Mouse (Mus musculus) lung, postnatal 10 days (tissue): ENCODE measurements around the gene St6galnac5.

Experiments used
- DNase-seq: peaks from one replicate; pipeline ENCODE4 v3.0.0; 2021

The St6galnac5 gene

GRCm38 (mm10) chr3:152949233-152949777, 32.7 kb downstream of the St6galnac5 start:
- peak; percentile 7 for DNase-seq

GRCm38 (mm10) chr3:152948556-152948955, 33.5 kb downstream of the St6galnac5 start:
- no peak for DNase-seq

GRCm38 (mm10) chr3:152947031-152947640, 34.9 kb downstream of the St6galnac5 start:
- DNase-seq, result no peak

DNA sequence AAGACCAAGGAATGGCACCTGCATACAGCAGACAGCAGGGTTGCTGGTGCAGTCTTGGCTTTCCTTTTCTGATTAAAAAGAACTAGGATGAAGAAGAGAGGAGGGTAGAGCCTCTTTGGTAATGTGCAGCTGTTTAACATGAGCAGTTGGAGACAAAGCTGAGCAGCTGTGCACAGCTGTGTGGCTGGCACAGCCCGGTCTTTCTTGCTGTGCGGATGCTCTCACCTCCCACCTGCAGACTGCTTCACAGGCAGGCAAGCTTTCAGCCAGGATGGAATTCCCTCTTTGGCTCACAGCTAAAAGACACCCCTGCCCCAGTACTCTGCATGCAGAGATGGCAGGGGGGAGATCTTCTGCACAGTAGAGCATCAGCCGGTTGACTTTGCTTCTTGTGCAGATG, 37.3 kb downstream of the St6galnac5 start:
- DNase-seq, result peak; percentile 31

GRCm38 (mm10) chr3:152942985-152943384, 39.1 kb downstream of the St6galnac5 start:
- DNase-seq, result peak; percentile 56

DNA sequence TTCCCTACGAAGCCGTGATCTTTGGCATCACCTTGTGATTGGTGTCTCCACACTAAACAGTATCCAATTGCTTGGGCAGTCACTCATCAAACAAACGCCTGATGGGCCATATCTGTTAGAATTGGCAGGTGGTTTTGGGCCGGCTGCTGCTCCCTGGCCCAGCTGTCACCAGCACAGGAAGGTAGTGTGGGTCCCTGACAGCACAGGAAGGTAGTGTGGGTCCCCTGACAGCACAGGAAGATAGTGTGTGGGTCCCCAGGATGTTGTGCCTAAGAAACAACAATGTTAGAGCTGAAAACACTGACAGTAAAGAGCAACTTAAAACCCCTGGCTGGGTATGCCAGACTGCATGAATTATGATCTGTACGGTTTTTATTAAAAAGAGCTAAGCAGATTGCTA, 40.4 kb downstream of the St6galnac5 start:
- DNase-seq, result no peak

DNA sequence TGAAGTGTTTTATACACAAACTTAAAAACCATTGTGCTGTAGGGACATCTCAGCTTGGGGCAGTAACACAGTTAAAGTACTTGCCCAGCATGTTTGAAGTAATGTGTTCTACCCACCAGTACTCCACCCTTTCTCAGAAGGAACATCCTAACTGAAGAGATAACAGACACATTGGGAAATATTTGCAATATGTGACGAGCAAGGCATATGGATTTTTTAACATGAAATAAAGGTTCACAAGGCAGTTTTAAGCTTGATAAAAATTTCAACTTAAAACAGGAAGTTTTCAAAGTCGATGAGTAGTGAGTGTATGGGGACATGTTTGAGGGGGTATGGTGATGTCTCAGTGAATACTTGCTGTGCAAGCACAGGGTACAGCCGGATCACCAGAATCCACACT, 45.7 kb downstream of the St6galnac5 start:
- DNase-seq, result no peak

DNA sequence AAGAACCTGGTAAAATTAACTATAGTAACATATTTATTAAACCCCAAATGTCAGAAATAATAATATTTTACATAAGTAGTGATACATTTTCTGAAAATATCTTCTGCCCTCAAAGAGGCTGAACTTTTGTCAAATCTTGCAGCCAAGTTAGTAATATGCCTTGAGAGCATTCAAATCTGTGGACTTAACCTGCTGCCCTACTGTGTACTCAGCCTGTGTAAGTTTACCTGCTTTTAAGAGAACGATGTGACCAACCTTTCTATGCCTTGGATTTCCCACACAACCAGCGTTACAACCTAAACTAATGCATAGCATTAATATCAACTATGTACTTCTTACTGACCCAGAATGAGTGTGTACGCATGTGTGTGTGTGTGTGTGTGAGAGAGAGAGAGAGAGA, 48.3 kb downstream of the St6galnac5 start:
- no peak for DNase-seq

DNA sequence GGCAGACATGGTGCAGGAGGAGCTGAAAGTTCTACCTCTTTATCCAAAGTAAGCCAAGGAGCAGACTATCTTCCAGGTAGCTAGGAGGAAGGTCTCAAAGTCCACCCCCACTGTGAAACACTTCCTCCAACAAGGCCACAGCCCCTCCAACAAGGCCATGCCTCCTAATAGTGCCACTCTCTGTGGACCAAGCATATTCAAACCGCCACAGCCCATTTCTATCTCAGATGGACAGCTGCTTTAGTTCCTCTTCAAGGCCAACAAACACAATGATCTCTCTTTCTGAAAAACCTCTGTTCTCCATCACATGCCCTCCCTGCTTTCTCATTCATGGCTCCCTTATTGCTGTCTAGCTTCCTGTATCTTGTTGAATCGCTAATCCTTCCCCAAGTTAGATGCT, 49.5 kb downstream of the St6galnac5 start:
- no peak for DNase-seq

- DNase-seq, result no peak
These were observed 50.0 kb downstream of the St6galnac5 start for GRCm38 (mm10) chr3:152932096-152932495.

DNA sequence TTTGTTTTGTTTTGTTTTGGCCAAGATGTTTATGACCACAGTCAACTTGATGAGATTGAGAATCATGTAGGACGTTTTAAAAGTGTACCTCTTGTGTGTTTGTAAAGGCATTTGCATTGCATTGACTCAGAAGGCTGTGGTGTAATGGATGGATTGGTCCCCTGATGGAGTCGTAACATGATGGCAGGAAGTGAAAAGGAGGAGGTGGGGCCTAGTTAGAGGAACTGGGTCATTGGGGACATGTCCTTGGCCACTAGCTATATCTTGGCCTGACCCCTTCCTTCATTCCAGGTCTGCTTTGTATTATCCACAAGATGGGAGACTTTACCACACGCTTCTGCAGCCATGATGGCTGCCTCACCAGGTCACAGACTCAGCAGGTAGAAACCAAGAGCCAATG, 50.7 kb downstream of the St6galnac5 start:
- DNase-seq, result no peak

DNA sequence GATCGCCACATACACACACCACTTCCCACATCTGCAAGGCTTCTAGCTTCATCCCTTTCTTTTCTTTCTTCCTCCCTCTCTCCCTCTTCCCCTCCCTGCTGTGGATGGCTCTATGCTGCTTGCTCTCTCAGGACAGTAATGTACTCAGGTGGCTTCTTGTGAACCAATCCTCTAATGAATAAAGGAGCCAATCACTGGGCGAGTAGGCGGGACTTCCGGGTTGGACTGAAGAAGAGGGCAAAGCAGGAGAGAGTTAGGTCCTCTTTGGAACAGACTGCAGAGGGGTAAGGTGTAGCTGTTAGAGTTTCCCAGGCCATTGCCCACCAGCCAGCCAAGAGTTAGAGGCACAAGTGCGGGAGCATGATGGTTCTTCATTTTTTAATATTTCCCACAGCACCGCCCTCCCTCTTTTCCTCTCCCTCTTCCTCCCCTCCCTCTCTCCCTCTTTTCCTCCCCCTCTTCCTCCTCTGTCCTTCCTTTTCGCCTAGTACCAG, 52.2 kb downstream of the St6galnac5 start:
- DNase-seq, result peak; percentile 14

DNA sequence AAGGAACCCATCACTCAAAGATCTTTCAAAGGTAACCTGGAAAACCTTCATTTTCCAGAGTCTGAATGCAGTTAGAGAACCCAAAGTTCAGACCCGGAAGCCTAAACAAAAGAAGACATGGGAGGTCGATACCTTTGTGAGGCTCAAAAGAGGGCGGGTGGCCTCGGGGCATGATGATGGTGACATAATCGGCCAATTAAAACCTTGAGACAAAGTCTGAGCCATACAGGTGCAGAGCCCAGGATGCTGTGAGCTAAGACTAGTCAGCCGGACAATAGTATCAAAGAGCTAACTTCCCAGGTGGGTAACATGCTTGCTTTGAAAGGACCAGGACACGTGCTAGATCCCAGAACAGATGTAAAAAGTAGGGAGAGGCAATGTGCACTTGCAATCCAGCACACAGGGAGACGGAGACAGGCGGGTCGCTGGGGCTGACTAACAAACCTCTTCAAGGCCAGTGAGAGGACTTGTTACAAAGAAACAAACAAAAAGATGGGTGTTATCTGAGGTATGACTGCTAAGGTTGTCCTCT, 52.7 kb downstream of the St6galnac5 start:
- no peak for DNase-seq

DNA sequence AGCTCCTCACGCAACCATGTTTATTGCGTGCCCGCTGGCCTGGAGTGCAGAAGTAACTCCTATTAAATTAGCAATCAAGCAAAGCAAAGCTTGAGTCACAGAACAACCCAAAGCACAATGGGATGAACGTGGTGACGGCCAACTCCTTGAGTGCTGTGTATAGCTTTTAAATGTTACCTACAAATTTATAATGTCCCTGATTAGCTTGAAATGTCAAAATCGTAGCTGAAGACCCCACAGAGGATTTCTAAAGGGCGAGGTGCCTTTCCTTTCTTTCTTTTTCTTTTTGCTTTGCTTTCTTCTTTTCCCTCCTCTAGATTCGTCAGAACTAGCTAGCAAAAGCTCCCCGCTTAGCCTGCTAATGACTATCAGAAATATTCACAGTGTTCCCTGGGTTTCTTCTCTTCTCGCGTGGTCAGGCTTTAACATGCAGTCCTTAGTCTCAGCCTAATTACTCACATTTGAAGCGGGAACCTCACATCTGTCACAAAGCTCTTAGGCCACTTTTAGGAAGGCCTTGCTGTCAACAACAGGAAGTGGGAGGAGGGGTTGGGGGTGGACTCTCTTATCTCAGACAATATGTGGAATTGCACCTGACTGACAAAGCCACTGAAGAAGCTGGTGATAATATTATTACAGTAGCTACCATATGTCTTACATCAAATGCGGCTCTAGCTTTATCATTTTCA, 53.6 kb downstream of the St6galnac5 start:
- no peak for DNase-seq

DNA sequence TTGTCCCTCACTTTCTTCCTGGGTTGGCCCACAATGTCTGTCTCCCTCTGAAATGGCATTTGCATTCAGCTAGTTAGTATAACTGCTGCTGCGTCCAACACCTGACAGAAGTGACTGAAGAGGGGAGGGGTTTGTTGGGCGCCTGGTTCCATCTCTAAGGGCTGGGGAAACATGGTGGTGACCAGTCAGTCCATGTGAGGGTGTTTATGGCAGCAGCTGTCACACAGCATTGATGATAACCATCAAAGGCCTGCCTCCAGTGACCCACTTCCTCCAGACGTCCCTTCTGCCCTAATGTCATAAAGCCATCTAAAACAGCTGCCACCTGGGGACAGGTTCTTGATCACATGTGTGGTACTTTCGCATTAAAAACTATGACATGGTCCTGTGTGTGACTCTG, 55.9 kb downstream of the St6galnac5 start:
- DNase-seq, result no peak

- no peak for DNase-seq
These were observed 56.7 kb downstream of the St6galnac5 start for GRCm38 (mm10) chr3:152925364-152925763.

DNA sequence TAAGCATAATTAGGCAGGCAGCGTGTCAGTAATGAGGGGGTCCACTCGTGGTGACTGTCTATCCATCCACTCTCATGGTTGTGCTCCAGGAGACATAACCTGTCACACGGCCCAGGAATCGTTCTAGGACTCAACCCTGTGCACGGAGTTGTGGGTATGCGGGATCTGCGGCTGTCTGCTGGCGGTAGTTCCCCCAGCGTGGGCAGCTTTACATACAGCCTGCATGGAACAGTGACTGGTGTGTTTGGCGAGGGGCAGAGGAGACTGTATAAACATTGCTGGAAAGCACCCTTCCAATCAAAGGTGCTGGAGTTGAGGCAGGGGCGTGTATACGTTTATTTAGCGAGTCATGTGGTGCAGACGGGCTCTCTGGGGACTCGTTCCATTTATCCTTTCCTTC, 58.5 kb downstream of the St6galnac5 start:
- DNase-seq, result no peak

GRCm38 (mm10) chr3:152920365-152920764, 61.7 kb downstream of the St6galnac5 start:
- no peak for DNase-seq

DNA sequence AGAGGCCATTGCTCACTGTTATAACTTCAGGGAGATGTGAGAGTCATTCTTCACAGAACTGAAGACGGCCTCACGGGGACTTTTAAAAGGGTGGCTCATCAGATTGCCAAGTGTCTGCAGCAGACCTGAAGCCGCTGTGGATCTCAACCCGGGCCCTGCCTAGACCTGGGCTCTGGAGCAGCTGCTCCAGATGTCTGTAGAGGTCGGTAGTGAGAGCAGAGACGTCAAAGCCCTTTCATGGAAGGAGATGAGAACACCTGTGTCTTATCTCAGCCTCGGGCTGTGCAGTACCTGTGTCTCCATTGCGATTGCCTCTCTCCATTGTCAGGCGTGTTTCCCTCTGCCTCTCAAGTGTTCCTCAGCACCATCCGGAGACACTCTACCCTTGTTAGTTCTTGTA, 62.9 kb downstream of the St6galnac5 start:
- no peak for DNase-seq

DNA sequence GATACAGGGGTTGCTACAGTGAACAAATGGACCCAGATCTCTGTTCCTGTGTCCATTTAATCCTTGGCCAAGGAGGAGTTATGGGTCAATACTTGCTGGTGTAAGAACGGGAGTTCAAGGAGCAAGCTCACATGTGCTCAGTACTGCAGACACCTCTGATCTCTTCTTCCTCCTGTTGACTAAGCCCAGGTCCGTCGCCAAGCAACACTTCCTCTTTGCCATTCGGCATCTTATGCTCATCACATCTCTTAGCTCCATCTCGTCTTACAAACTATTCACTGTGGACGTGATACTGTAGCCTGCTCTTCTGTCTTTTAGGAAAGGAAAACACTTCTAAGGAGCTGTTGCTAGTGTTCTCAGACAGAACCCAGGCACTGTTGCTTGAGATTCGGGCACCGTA, 64.5 kb downstream of the St6galnac5 start:
- no peak for DNase-seq

DNA sequence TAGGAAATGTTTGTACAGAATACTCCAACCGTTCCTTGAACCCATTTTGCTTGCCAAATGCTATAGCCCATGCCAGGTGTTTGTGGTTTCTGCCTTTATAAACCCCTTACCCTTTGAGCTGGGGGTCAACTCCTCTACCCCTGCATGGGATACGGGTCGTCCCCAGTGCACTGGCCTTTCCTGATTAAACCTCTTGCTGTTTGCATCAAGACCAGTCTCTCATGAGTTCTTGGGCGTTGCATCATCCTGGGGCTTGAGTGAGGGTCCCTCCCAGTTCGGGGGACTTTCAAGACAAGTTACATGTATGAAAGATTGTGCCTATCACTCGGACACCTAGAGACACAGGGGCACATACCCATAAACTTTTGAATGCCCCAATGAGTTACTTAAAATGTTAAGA, 67.7 kb downstream of the St6galnac5 start:
- DNase-seq, result no peak

GRCm38 (mm10) chr3:152913625-152914024, 68.4 kb downstream of the St6galnac5 start:
- no peak for DNase-seq

GRCm38 (mm10) chr3:152913150-152913549, 68.9 kb downstream of the St6galnac5 start:
- no peak for DNase-seq
